Mouse (Mus musculus): ENCODE measurements around the gene Tmtc2.

The Tmtc2 gene

DNA sequence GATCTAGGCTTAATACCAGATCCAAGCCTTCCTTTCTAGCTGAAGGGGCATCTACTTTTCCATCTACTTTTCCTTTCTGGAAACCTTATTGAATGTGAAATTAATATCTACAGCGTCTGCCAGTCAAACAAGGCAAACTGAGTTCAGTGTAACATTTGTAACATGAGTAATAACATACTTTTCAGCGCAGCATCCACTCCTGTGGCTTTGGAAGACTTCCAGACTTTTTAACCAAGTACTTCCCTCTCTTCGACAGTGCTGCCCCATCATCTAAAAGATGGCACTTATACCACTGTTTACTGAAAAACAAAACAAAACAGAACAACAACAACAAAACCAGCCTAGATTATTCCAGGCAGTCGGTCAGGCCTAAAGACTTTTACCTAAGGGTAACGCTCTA, 409.0 kb downstream of the Tmtc2 start:
- no peak for DNase-seq (ENCODE audit: low read depth)

DNA sequence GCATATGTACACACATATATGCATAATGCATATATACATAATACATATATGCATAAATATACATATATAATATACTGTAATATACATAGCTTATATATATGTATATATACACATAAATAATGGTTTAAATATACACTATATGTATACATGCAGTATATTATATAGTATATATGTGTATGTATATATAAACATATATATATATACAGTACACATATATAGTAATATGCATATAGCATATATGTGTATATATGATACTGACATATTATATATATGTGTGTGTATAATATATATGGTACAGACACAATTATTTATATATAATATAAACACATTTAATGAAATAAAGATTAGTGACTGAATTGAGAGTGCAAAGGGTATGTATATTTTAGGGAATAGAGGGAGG, 420.5 kb downstream of the Tmtc2 start:
- DNase-seq (ENCODE audit: low read depth) = no peak

DNA sequence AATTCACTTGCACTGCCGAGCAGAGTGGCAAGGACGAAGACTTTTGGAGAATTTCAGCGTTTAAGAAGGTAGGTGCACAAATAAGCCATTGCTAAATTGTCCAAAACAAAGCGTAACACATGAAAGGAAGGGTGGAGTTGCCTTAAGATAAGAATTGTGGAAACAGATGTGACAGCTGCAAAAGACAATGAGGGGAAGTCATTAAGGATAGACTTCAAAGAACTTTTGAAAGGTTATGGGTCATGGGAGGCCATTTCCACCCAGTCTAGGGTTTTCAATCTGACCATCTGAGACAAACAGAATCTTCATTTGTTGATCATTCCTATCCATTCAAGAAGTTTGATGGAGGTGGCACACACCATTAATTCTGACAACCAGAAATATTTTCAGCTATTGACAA, 429.9 kb downstream of the Tmtc2 start:
- DNase-seq (ENCODE audit: low read depth) = no peak

DNA sequence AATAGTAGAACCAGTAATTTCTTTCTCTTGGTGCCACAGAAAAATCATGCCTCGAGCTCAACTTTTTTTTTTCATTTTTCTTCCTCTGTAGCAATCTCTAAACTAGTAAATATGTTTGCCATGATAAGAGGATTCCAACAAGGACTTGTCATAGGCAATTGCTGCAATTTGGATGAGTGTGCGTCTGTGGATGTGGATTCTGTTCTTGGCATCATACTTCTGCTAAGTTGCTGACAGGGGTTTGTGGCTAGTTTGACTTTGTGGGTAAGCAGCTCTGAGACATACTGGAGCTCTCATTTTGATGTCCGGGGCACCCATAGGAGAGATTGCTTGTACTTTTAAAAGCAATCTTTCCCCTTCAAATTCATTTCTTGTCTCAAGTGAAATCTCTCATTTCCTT, 432.1 kb downstream of the Tmtc2 start:
- DNase-seq (ENCODE audit: low read depth) = no peak

Data from naive thymus-derived CD4-positive, alpha-beta T cell, adult 2 months (primary cell).